Mouse (Mus musculus) limb, embryonic 13.5 days (tissue): ENCODE data around the gene Tlk1. TPM values are rescaled to one million over a fixed set of nuclear protein-coding genes. Genes with fewer than 3 reads are reported as not detected.

Source experiments
- ATAC-seq: fragments of 200-750 bp; cut with Nextera tagmentation; 2 replicates; pipeline ENCODE4 v1.8.0; 2017; ENCODE audit warnings: low read depth, moderate number of reproducible peaks, moderate TSS enrichment; ENCODE audit not compliant: low FRiP score
- H3K27ac ChIP-seq: fragments of 300-500 bp; sonication (generic); 2 replicates; pipeline ENCODE4 v1.5.1; 2015; ENCODE audit warnings: inconsistent platforms, mild to moderate bottlenecking, moderate library complexity
- H3K27me3 ChIP-seq: fragments of 300-500 bp; sonication (generic); 2 replicates; pipeline ENCODE4 v1.6.1; 2015; ENCODE audit warnings: mild to moderate bottlenecking, inconsistent platforms
- H3K36me3 ChIP-seq: fragments of 300-500 bp; sonication (generic); 2 replicates; pipeline ENCODE4 v1.6.1; 2015; ENCODE audit warnings: inconsistent platforms, mild to moderate bottlenecking, moderate library complexity
- H3K4me1 ChIP-seq: fragments of 300-500 bp; sonication (generic); 2 replicates; pipeline ENCODE4 v1.6.1; 2015; ENCODE audit warnings: inconsistent platforms
- H3K4me2 ChIP-seq: fragments of 300-500 bp; sonication (generic); replicated peaks from 2 replicates; pipeline ENCODE4 v1.6.1; 2015; ENCODE audit warnings: inconsistent platforms, mild to moderate bottlenecking, moderate library complexity
- H3K4me3 ChIP-seq: fragments of 300-500 bp; sonication (generic); 2 replicates; pipeline ENCODE4 v1.5.1; 2015; ENCODE audit warnings: moderate library complexity, mild to moderate bottlenecking, inconsistent platforms
- H3K9ac ChIP-seq: fragments of 300-500 bp; sonication (generic); 2 replicates; pipeline ENCODE4 v1.6.1; 2015; ENCODE audit warnings: mild to moderate bottlenecking, inconsistent platforms
- H3K9me3 ChIP-seq: fragments of 300-500 bp; sonication (generic); 2 replicates; pipeline ENCODE4 v1.6.1; 2016; ENCODE audit warnings: inconsistent platforms
- WGBS: fragments of 180-500 bp; shearing (Covaris S2); methylation state at CpG from one replicate; pipeline ENCODE4 v1.1.7; 2015; 5-methylcytosine and 5-hydroxymethylcytosine counted together
- polyA plus RNA-seq: library from polyadenylated mRNA; unstranded; fragments of >200 nt; fragmentation: Nextera tagmentation; extraction: Ambion mirVana; gene quantifications from 2 replicates; pipeline ENCODE4 v1.2.1, GENCODE M21; 2015

The Tlk1 gene
- polyA plus RNA-seq, 1 experiment from 2014 or later, result 30.6 TPM

DNA sequence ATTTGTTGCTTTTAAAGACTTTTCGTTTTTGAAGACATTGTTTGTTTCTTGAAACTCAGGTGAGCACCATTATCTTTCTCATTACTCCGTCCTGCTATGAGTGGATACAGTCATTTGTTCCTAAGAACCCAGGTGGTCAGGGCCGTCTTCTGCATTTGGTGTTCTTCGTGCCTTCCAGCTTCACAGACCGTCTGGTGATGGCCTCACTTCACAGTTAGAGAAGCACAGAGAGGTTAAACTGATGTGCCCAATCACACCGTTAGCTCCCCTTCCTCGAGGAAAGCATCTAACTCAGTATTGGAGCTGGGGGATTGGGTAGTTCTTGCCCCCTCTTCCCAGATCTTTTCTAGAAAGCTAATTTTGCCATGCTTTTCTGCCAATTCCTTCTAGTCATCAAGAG is 158.5 kb downstream of the Tlk1 start:
- Histone ChIP-seq H3K4me3 (no peak overlapping the region), H3K9me3 (no peaks in the 10 kb centered on the region), H3K36me3 (0 out of 2 replicates have a peak, but pooled peaks cover 2% of the 10 kb centered on the region), H3K27ac (no peak overlapping the region), H3K27me3 (no peaks in the 10 kb centered on the region), H3K9ac (no peak overlapping the region), H3K4me1 (peaks cover 16% of the 10 kb centered on the region), H3K4me2 (no peak overlapping the region)
- 92% methylated on average over 7 of the region's 7 CpGs for WGBS
- ATAC-seq, result no peak

DNA sequence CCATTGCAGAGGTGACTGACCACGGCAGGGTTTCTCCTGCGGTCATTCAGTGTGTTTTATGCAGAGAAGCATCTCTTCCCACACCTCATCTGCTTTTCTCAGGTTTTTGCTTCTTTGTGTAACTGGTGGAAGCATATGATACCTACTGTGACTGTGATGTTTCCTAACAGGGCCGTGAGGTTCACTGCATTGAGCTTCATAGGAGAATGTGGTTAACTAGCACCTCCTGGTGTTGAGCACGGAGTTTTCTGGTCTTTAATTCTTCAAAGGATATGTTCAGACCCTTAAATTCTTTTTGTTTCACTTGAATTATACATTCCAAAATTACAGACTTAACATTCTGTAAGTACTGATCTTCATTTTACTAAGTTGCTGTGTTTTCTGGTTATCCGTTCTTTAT is 161.8 kb downstream of the Tlk1 start:
- Histone ChIP-seq H3K9ac (no peak overlapping the region), H3K27ac (no peak overlapping the region), H3K4me2 (peak overlapping the region; percentile 89), H3K27me3 (no peaks in the 10 kb centered on the region), H3K4me3 (0 out of 2 replicates have a peak overlapping the region, but pooled peaks have one; percentile 90), H3K36me3 (0 out of 2 replicates have a peak, but pooled peaks cover 2% of the 10 kb centered on the region), H3K9me3 (no peaks in the 10 kb centered on the region), H3K4me1 (peaks cover 22% of the 10 kb centered on the region)
- WGBS, result 74% methylated on average over 5 of the region's 5 CpGs
- no peak for ATAC-seq

Other genes with a start within 250 kb of the Tlk1 start
- 164 and 170 TPM in 2 replicates for gene Gorasp2, start 164.2 kb downstream of the Tlk1 start, polyA plus RNA-seq
- 5.6 and 6.3 TPM in 2 replicates for gene Gm26558, start 163.6 kb downstream of the Tlk1 start, polyA plus RNA-seq
- gene Dcaf17, start 229.6 kb upstream of the Tlk1 start, polyA plus RNA-seq, result 26.7 and 30.5 TPM in 2 replicates
- 14.1 and 14.3 TPM in 2 replicates for gene Mettl8, start 229.9 kb upstream of the Tlk1 start, polyA plus RNA-seq